Comparison of ENCODE assay signal across 11 mouse cellular contexts in the genomic region with DNA sequence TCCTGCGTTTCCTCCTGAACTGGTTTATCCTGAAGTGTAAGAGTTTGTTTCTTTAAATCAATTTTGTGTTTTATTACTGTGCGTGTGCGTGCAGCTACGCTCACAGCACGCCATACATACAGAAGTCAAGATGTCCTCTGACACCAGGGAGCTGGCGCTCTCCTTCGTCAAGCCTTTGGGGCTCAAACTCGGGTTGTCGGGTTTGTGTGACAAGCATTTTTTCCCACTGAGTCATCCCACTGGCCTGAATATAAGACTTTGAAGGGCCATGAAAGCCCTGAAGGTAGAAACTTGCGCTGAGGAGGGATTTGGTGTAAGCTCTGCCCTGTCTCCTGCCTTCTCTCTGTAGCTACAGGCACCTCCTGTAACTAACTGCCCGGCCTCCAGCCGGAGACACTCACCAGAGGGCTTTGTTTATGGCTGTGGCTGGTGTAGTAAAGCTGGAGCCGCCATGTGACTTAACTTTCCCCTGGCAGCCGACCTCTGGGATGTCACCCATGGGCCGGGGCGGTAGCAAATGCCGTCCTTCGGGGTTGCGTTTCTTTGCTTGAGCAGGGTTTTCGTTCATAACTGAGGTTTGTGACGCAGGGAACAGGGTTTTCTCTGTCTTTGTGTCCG. TPM values are rescaled to one million over a fixed set of nuclear protein-coding genes. Genes with fewer than 3 reads are reported as not detected.
DNase-seq lines count a peak whose midpoint lies in the region; ATAC-seq lines count a peak whose summit lies in the region.
"Had no signal": no experiment of that assay in that cellular context is flagged by ENCODE, and none has a peak within 500 bp of the region (broad histone marks: within the 10 kb centered on the region; RNA-seq: fewer than 3 reads in every experiment).

No protein-coding gene starts in this region.

- no peak for ATAC-seq in forebrain, embryonic 16.5 days
- ATAC-seq in limb, embryonic 13.5 days (ENCODE audit: low FRiP score, low read depth): no peak
- ATAC-seq in monocyte, adult 5-6 weeks (replicated peaks; ENCODE audit: insufficient number of reproducible peaks, low FRiP score, low TSS enrichment, poor library complexity, severe bottlenecking): no peak
- no peak for ATAC-seq in activated CD4-positive, CD25-positive, alpha-beta regulatory T cell, adult 4 months

- H3K9ac ChIP-seq in forebrain, embryonic 16.5 days (replicated peaks; ENCODE audit: low read depth, low read length): no peak overlapping the region
- H3K9ac ChIP-seq in limb, embryonic 13.5 days: peak overlapping the region; percentile 50; the same call in 1 of the 2 replicates

- H3K36me3 ChIP-seq in forebrain, embryonic 16.5 days (ENCODE audit: control insufficient read depth, insufficient read depth): no peaks in the 10 kb centered on the region
- peaks cover 45% of the 10 kb centered on the region for H3K36me3 ChIP-seq in limb, embryonic 13.5 days

- H3K27ac ChIP-seq in forebrain, embryonic 16.5 days (ENCODE audit: low read length): peak overlapping the region; percentile 45; the same call in 1 of the 2 replicates
- peak overlapping the region; percentile 82 for H3K27ac ChIP-seq in limb, embryonic 13.5 days

- H3K4me3 ChIP-seq in forebrain, embryonic 16.5 days (replicated peaks; ENCODE audit: low read length): no peak overlapping the region
- no peak overlapping the region for H3K4me3 ChIP-seq in limb, embryonic 13.5 days

- no peaks in the 10 kb centered on the region for H3K27me3 ChIP-seq in forebrain, embryonic 16.5 days (replicated peaks; ENCODE audit: control insufficient read depth, insufficient read depth, low read length)
- no peaks in the 10 kb centered on the region for H3K27me3 ChIP-seq in limb, embryonic 13.5 days

- peaks cover 45% of the 10 kb centered on the region for H3K4me1 ChIP-seq in forebrain, embryonic 16.5 days (replicated peaks; ENCODE audit: control insufficient read depth, insufficient read depth, low read length)
- peaks cover 91% of the 10 kb centered on the region for H3K4me1 ChIP-seq in limb, embryonic 13.5 days

- peak; percentile 72 for DNase-seq in adrenal gland, adult 2 months
- DNase-seq in adrenal gland, adult 18-20 months (ENCODE audit: low spot score in 2 of 2): no peak
- peak; percentile 75 for DNase-seq in 3134 (ENCODE audit: extremely low read depth, insufficient read length, low spot score)
- no peak for DNase-seq in retina, embryonic 14.5 days (ENCODE audit: low spot score)
- DNase-seq: cerebellum, adult 11 months; right cerebral cortex, postnatal 25 days had no signal

- H3K4me2 ChIP-seq in forebrain, embryonic 16.5 days (ENCODE audit: low read length): no peak overlapping the region
- H3K4me2 ChIP-seq in limb, embryonic 13.5 days (replicated peaks): peak overlapping the region; percentile 31

- no peaks in the 10 kb centered on the region for H3K9me3 ChIP-seq in forebrain, embryonic 16.5 days (ENCODE audit: control insufficient read depth, low read length)
- no peaks in the 10 kb centered on the region for H3K9me3 ChIP-seq in limb, embryonic 13.5 days

- WGBS in forebrain, embryonic 16.5 days: 62% methylated on average over 22 of the region's 22 CpGs
- WGBS in limb, embryonic 13.5 days: 44% methylated on average over 22 of the region's 22 CpGs

RNA-seq across cellular contexts. Expression of gene Cyp17a1, which starts 30.7 kb away (rescaled TPM):
- 1 to 10 TPM; 1.7 to 3.0 TPM for total RNA-seq in adrenal gland, adult 2 months (2021)
- 0.18 and 0.19 TPM in 2 replicates for polyA plus RNA-seq in adrenal gland, adult 2 months (2012; rRNA removed)
- total RNA-seq in adrenal gland, adult 18-20 months (2021): 1 to 10 TPM; 2.1 to 4.8 TPM
- polyA plus RNA-seq in forebrain, embryonic 16.5 days (2015; fragmentation: Nextera tagmentation; extraction: Ambion mirVana): 0.33 TPM in 1 of 2 replicates, not detected in the other
- polyA plus RNA-seq in limb, embryonic 13.5 days (2015; fragmentation: Nextera tagmentation; extraction: Ambion mirVana): 0.05 TPM in 1 of 2 replicates, not detected in the other
- total RNA-seq in monocyte, adult 5-6 weeks (2017): 1.6 to 6.0 TPM (median 3.4 TPM) in 3 replicates
- not detected for polyA plus RNA-seq in activated CD4-positive, CD25-positive, alpha-beta regulatory T cell, adult 4 months (2017; shearing (Covaris generic))
- polyA plus RNA-seq: C2C12 had no signal

RNA-seq across cellular contexts. Expression of gene Wbp1l, which starts 43.4 kb away (rescaled TPM):
- total RNA-seq in adrenal gland, adult 2 months (2021): 100 to 1,000 TPM; 136 to 156 TPM
- 128 and 159 TPM in 2 replicates for polyA plus RNA-seq in adrenal gland, adult 2 months (2012; rRNA removed)
- 100 to 1,000 TPM in 1 of 2 experiments, 10 to 100 TPM in 1; 86.9 to 179 TPM for total RNA-seq in adrenal gland, adult 18-20 months (2021)
- 39.1 and 41.3 TPM in 2 replicates for polyA plus RNA-seq in forebrain, embryonic 16.5 days (2015; fragmentation: Nextera tagmentation; extraction: Ambion mirVana)
- 47.7 and 49.9 TPM in 2 replicates for polyA plus RNA-seq in limb, embryonic 13.5 days (2015; fragmentation: Nextera tagmentation; extraction: Ambion mirVana)
- 45.5 to 72.9 TPM (median 56.5 TPM) in 3 replicates for total RNA-seq in monocyte, adult 5-6 weeks (2017)
- polyA plus RNA-seq in activated CD4-positive, CD25-positive, alpha-beta regulatory T cell, adult 4 months (2017; shearing (Covaris generic)): 10 to 100 TPM; 19.7 to 20.0 TPM

RNA-seq across cellular contexts. Expression of gene Borcs7, which starts 47.5 kb away (rescaled TPM):
- total RNA-seq in adrenal gland, adult 2 months (2021): 10 to 100 TPM; 13.5 to 14.5 TPM
- polyA plus RNA-seq in adrenal gland, adult 2 months (2012; rRNA removed): 2.3 and 2.9 TPM in 2 replicates
- total RNA-seq in adrenal gland, adult 18-20 months (2021): 10 to 100 TPM; 11.4 to 13.4 TPM
- 12.2 and 14.0 TPM in 2 replicates for polyA plus RNA-seq in forebrain, embryonic 16.5 days (2015; fragmentation: Nextera tagmentation; extraction: Ambion mirVana)
- polyA plus RNA-seq in limb, embryonic 13.5 days (2015; fragmentation: Nextera tagmentation; extraction: Ambion mirVana): 15.7 and 18.1 TPM in 2 replicates
- total RNA-seq in monocyte, adult 5-6 weeks (2017): 10.0 to 20.7 TPM (median 12.4 TPM) in 3 replicates
- polyA plus RNA-seq in activated CD4-positive, CD25-positive, alpha-beta regulatory T cell, adult 4 months (2017; shearing (Covaris generic)): 1 to 10 TPM; 6.6 to 7.0 TPM

Comparison
In these comparisons a context has a peak if more than half of its experiments do, and no peak if none do; other contexts are left out.
1. DNase-seq: peak in adrenal gland, adult 2 months (single experiment) and 3134 (single experiment); none in adrenal gland, adult 18-20 months (0 of 2) and retina, embryonic 14.5 days (single experiment).